Mouse (Mus musculus) cerebral cortex, adult 2 months (tissue): Measurements from ENCODE around the gene 2610044O15Rik8.

ENCODE experiments used
- WGBS: fragments of 180-500 bp; shearing (Covaris S2); methylation state at CpG from one replicate; pipeline ENCODE4 v1.1.7; 2018; 5-methylcytosine and 5-hydroxymethylcytosine counted together

Gene 2610044O15Rik8

GRCm38 (mm10) chr8:129234027-129234733 lies at the start of gene 2610044O15Rik8:
Gene 2610044O15Rik8 (minus strand): TSS chr8:129234406.
- 1% methylated on average over 18 of the region's 18 CpGs for WGBS

DNA sequence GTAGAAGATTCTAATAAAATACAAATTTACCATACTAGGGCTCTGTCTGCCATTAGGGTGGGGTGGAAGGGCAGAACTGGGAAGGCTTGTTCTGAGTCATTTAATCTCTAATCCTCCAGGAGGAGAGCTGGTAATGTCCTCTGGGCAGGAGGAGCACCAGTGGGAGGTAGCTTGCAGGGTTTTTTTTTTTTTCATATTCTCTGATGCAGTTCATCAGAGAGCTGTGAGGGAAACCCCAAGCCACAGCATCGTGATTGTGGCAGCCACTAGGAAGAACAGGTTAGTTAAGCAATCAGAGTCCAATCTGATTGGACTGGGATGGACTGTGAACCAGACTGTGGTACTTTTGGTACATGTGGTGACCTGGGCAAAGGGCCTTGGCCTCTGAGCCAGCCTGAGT lies 31.7 kb upstream of the 2610044O15Rik8 start:
- WGBS, result 88% methylated on average over 1 of the region's 1 CpGs

DNA sequence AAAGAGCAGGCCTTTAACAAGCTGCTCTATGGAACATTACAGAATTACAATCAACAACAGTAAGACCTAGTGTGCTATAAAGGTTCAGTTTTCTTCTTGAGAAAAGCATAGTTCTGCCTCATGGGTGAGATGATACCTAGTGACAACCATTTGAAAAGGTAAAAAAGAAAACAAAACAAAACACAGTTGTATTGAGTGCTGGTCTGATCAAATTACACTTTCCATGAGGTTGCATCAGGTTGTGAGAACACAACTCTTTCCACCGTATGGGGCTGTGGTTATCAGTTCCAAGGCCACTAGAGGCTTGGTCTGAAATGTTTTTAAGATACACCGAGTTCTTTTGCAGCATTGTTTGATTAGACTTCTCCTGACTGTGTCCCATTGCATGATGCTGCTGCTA lies 30.1 kb upstream of the 2610044O15Rik8 start:
- WGBS, result 81% methylated on average over 2 of the region's 2 CpGs

- WGBS, result 2% methylated on average over 24 of the region's 24 CpGs
Observed at GRCm38 (mm10) chr8:129263211-129263927, 29.2 kb upstream of the 2610044O15Rik8 start.

GRCm38 (mm10) chr8:129233664-129234026 lies 561 bp downstream of the 2610044O15Rik8 start:
- WGBS, result 2% methylated on average over 9 of the region's 9 CpGs
